9 mouse cellular contexts compared by ENCODE assay signal in the genomic region with DNA sequence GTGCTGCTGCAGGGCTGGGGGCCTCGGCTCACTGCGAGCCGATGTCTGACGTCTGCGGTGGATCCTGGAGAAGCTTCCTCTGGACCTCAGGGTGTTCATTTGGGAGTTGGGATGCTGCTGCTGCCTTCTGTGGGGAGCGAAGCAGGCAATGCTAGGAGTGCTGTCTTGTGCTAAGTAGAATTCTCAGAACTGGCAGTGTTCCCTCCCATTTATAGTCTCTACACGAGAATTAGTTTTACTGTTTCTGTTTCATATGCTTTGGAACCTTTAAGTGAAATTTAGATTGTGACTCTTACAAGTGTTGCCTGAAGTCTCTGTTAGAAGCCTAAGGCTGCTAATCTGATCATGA.
A peak's percentile ranks its signal among the peaks of the same experiment; 100 is the strongest.
DNase-seq lines count a peak whose midpoint lies in the region; ATAC-seq and TF ChIP-seq lines count a peak whose summit lies in the region.
"Had no signal": no experiment of that assay in that cellular context is flagged by ENCODE, and none has a peak within 500 bp of the region (broad histone marks: within the 10 kb centered on the region; RNA-seq: fewer than 3 reads in every experiment).

No protein-coding gene starts in this region.

- DNase-seq in forebrain, embryonic 11.5 days (ENCODE audit: low spot score), result no peak
- DNase-seq in forebrain, embryonic 14.5 days (ENCODE audit: low spot score), result no peak
- DNase-seq in kidney, postnatal 0 days (ENCODE audit: low spot score), result no peak
- DNase-seq in kidney, postnatal 25 days, result no peak
- no peak for DNase-seq in midbrain, embryonic 14.5 days
- no peak for DNase-seq in thymus, postnatal 36 days

- H3K4me2 ChIP-seq in forebrain, embryonic 11.5 days (ENCODE audit: low read depth, low read length, severe bottlenecking), result no peak overlapping the region; the same call in 1 of the 2 replicates
- H3K4me2 ChIP-seq in forebrain, embryonic 14.5 days (ENCODE audit: low read length), result no peak overlapping the region
- peak overlapping the region; percentile 41 for H3K4me2 ChIP-seq in kidney, postnatal 0 days (ENCODE audit: low read length)
- no peak overlapping the region for H3K4me2 ChIP-seq in midbrain, embryonic 14.5 days (ENCODE audit: low read length)

- TF ChIP-seq CTCF in kidney, postnatal 0 days (IDR thresholded peaks at IDR 0.05; ENCODE audit: low read depth), result no peak
- no peak for TF ChIP-seq CTCF in embryonic fibroblast, embryonic 13.5 days (IDR thresholded peaks at IDR 0.05; ENCODE audit: borderline replicate concordance, insufficient read depth, low read length)

- no peaks in the 10 kb centered on the region for H3K27me3 ChIP-seq in forebrain, embryonic 11.5 days (ENCODE audit: control insufficient read depth, insufficient read depth, low read length)
- H3K27me3 ChIP-seq in forebrain, embryonic 14.5 days (replicated peaks; ENCODE audit: control insufficient read depth, insufficient read depth, low read length), result no peaks in the 10 kb centered on the region
- H3K27me3 ChIP-seq in kidney, postnatal 0 days (ENCODE audit: insufficient read depth, low read length), result no peaks in the 10 kb centered on the region
- H3K27me3 ChIP-seq in midbrain, embryonic 14.5 days (ENCODE audit: control insufficient read depth, insufficient read depth, low read length), result no peaks in the 10 kb centered on the region

- ATAC-seq in forebrain, embryonic 11.5 days (replicated peaks; ENCODE audit: low FRiP score), result no peak
- no peak for ATAC-seq in forebrain, embryonic 14.5 days
- ATAC-seq in kidney, postnatal 0 days (replicated peaks; ENCODE audit: low FRiP score, low read depth), result no peak
- ATAC-seq in midbrain, embryonic 14.5 days (ENCODE audit: low FRiP score, low TSS enrichment), result no peak
- no peak for ATAC-seq in erythroblast, adult 5-6 weeks (replicated peaks; ENCODE audit: low FRiP score, poor library complexity, severe bottlenecking)

- H3K27ac ChIP-seq in forebrain, embryonic 11.5 days (ENCODE audit: low read depth, low read length), result peak overlapping the region; percentile 64; the same call in 1 of the 2 replicates
- no peak overlapping the region for H3K27ac ChIP-seq in forebrain, embryonic 14.5 days (ENCODE audit: low read depth, low read length)
- H3K27ac ChIP-seq in kidney, postnatal 0 days, result peak overlapping the region; percentile 82
- H3K27ac ChIP-seq in embryonic fibroblast, embryonic 13.5 days (ENCODE audit: insufficient read depth, low read length), result peak overlapping the region; percentile 97
- H3K27ac ChIP-seq in midbrain, embryonic 14.5 days (replicated peaks; ENCODE audit: low read depth, low read length), result 0 out of 2 replicates have a peak overlapping the region, but pooled peaks have one; percentile 26

- peaks cover 38% of the 10 kb centered on the region for H3K4me1 ChIP-seq in forebrain, embryonic 11.5 days (replicated peaks; ENCODE audit: control insufficient read depth, insufficient read depth, low read length)
- peaks cover 30% of the 10 kb centered on the region for H3K4me1 ChIP-seq in forebrain, embryonic 14.5 days (ENCODE audit: control insufficient read depth, insufficient read depth, low read length)
- peaks cover 56% of the 10 kb centered on the region for H3K4me1 ChIP-seq in kidney, postnatal 0 days (replicated peaks; ENCODE audit: insufficient read depth, low read length)
- H3K4me1 ChIP-seq in embryonic fibroblast, embryonic 13.5 days (ENCODE audit: control insufficient read depth, insufficient read depth, low read length), result peaks cover 31% of the 10 kb centered on the region
- peaks cover 58% of the 10 kb centered on the region for H3K4me1 ChIP-seq in midbrain, embryonic 14.5 days (ENCODE audit: control insufficient read depth, insufficient read depth, low read length)

- WGBS in forebrain, embryonic 11.5 days, result 76% methylated on average over 7 of the region's 7 CpGs
- WGBS in forebrain, embryonic 14.5 days, result 63% methylated on average over 7 of the region's 7 CpGs
- WGBS in kidney, postnatal 0 days, result 46% methylated on average over 7 of the region's 7 CpGs
- WGBS in midbrain, embryonic 14.5 days, result 65% methylated on average over 7 of the region's 7 CpGs

- H3K9me3 ChIP-seq in forebrain, embryonic 11.5 days (ENCODE audit: control insufficient read depth, low read length), result no peaks in the 10 kb centered on the region
- H3K9me3 ChIP-seq in forebrain, embryonic 14.5 days (replicated peaks; ENCODE audit: control insufficient read depth, low read length), result no peaks in the 10 kb centered on the region
- H3K9me3 ChIP-seq in kidney, postnatal 0 days (replicated peaks; ENCODE audit: low read length), result no peaks in the 10 kb centered on the region
- H3K9me3 ChIP-seq in midbrain, embryonic 14.5 days (ENCODE audit: control insufficient read depth, low read length), result no peaks in the 10 kb centered on the region

- no peak for TF ChIP-seq POLR2A in embryonic fibroblast, embryonic 13.5 days (IDR thresholded peaks at IDR 0.05; ENCODE audit: low read depth, low read length)

- H3K9ac ChIP-seq in forebrain, embryonic 11.5 days (ENCODE audit: low read length), result peak overlapping the region; percentile 12
- no peak overlapping the region for H3K9ac ChIP-seq in forebrain, embryonic 14.5 days (ENCODE audit: low read length)
- H3K9ac ChIP-seq in kidney, postnatal 0 days (ENCODE audit: low read depth, low read length), result 0 out of 2 replicates have a peak overlapping the region, but pooled peaks have one; percentile 33
- H3K9ac ChIP-seq in midbrain, embryonic 14.5 days (replicated peaks; ENCODE audit: low read length), result no peak overlapping the region

- H3K36me3 ChIP-seq in forebrain, embryonic 11.5 days (ENCODE audit: control insufficient read depth, insufficient read depth, low read length), result no peaks in the 10 kb centered on the region
- no peaks in the 10 kb centered on the region for H3K36me3 ChIP-seq in forebrain, embryonic 14.5 days (ENCODE audit: control insufficient read depth, insufficient read depth, low read length)
- H3K36me3 ChIP-seq in kidney, postnatal 0 days (ENCODE audit: insufficient read depth, low read length), result no peaks in the 10 kb centered on the region
- H3K36me3 ChIP-seq in midbrain, embryonic 14.5 days (ENCODE audit: control insufficient read depth, insufficient read depth, low read length), result no peaks in the 10 kb centered on the region

- H3K4me3 ChIP-seq in forebrain, embryonic 11.5 days (ENCODE audit: low read depth, low read length), result no peak overlapping the region
- H3K4me3 ChIP-seq in forebrain, embryonic 14.5 days (ENCODE audit: low read depth, low read length), result no peak overlapping the region
- no peak overlapping the region for H3K4me3 ChIP-seq in kidney, postnatal 0 days (replicated peaks; ENCODE audit: low read depth, low read length)
- 0 out of 2 replicates have a peak overlapping the region, but pooled peaks have one; percentile 9 for H3K4me3 ChIP-seq in embryonic fibroblast, embryonic 13.5 days (ENCODE audit: insufficient read depth, low read length)
- no peak overlapping the region for H3K4me3 ChIP-seq in midbrain, embryonic 14.5 days (replicated peaks; ENCODE audit: low read depth, low read length)
- H3K4me3 ChIP-seq: erythroblast, embryonic 14.5 days had no signal

Comparison
In these comparisons a context has a peak if more than half of its experiments do, and no peak if none do; other contexts are left out.
1. H3K9ac ChIP-seq: peak in forebrain, embryonic 11.5 days (single experiment) and kidney, postnatal 0 days (single experiment); none in forebrain, embryonic 14.5 days (single experiment) and midbrain, embryonic 14.5 days (single experiment).